In genomic region chr2:121452990-121453389, GRCm38 (mm10) we compare ENCODE assay signal across 8 mouse cellular contexts. TPM values are rescaled to one million over a fixed set of nuclear protein-coding genes. Genes with fewer than 3 reads are reported as not detected.
DNase-seq lines count a peak whose midpoint lies in the region; ATAC-seq and TF ChIP-seq lines count a peak whose summit lies in the region.

Gene Hypk (plus strand): TSS chr2:121453290.

- no peaks in the 10 kb centered on the region for H3K27me3 ChIP-seq in MEL (ENCODE audit: control insufficient read depth in 1 of 2, insufficient read depth in 2 of 2, low read length in 2 of 2)
- H3K27me3 ChIP-seq in forebrain, embryonic 13.5 days: no peaks in the 10 kb centered on the region
- no peaks in the 10 kb centered on the region for H3K27me3 ChIP-seq in hindbrain, embryonic 11.5 days (ENCODE audit: control insufficient read depth, insufficient read depth, low read length)
- no peaks in the 10 kb centered on the region for H3K27me3 ChIP-seq in liver, embryonic 14.5 days (ENCODE audit: control insufficient read depth, insufficient read depth, low read length)

- no peak within 1 kb of the TSS for H3K27ac ChIP-seq in MEL (ENCODE audit: control insufficient read depth, low read depth, low read length)
- no peak within 1 kb of the TSS for H3K27ac ChIP-seq in forebrain, embryonic 13.5 days
- H3K27ac ChIP-seq in hindbrain, embryonic 11.5 days (ENCODE audit: low read depth, low read length): no peak within 1 kb of the TSS
- no peak within 1 kb of the TSS for H3K27ac ChIP-seq in liver, embryonic 14.5 days

- no peak for TF ChIP-seq POLR2A in MEL (IDR thresholded peaks at IDR 0.05; ENCODE audit: control insufficient read depth in 1 of 2, insufficient read depth in 1 of 2, low read depth in 1 of 2, low read length in 2 of 2, poor library complexity in 1 of 2)

- no peak within 1 kb of the TSS for H3K4me3 ChIP-seq in MEL (ENCODE audit: control insufficient read depth in 1 of 2, insufficient read depth in 1 of 2, low read depth in 2 of 2, low read length in 2 of 2)
- H3K4me3 ChIP-seq in forebrain, embryonic 13.5 days: no peak within 1 kb of the TSS
- no peak within 1 kb of the TSS for H3K4me3 ChIP-seq in hindbrain, embryonic 11.5 days (ENCODE audit: low read depth, low read length)
- no peak within 1 kb of the TSS for H3K4me3 ChIP-seq in liver, embryonic 14.5 days (ENCODE audit: insufficient read depth in 1 of 2, low read depth in 2 of 2, low read length in 2 of 2)

- 79% methylated on average over 4 of the region's 4 CpGs for WGBS in forebrain, embryonic 13.5 days
- WGBS in hindbrain, embryonic 11.5 days: 87% methylated on average over 4 of the region's 4 CpGs
- WGBS in liver, embryonic 14.5 days (ENCODE audit: insufficient replicate concordance): 64% methylated on average over 4 of the region's 4 CpGs

- peaks cover 0 to 17% of the 10 kb centered on the region in 2 experiments; a peak in 2 of 4 replicates for H3K36me3 ChIP-seq in MEL (ENCODE audit: control insufficient read depth in 1 of 2, insufficient read depth in 2 of 2, low read length in 2 of 2)
- peaks cover 21% of the 10 kb centered on the region for H3K36me3 ChIP-seq in forebrain, embryonic 13.5 days (ENCODE audit: poor library complexity, severe bottlenecking)
- H3K36me3 ChIP-seq in hindbrain, embryonic 11.5 days (ENCODE audit: control insufficient read depth, insufficient read depth, low read length): no peaks in the 10 kb centered on the region; the same call in 1 of the 2 replicates
- H3K36me3 ChIP-seq in liver, embryonic 14.5 days (replicated peaks; ENCODE audit: control insufficient read depth, insufficient read depth, low read depth): peaks cover 15% of the 10 kb centered on the region

- TF ChIP-seq EP300 in MEL (IDR thresholded peaks at IDR 0.05; ENCODE audit: low read depth in 1 of 2, low read length in 2 of 2): no peak
- no peak for TF ChIP-seq EP300 in liver, embryonic 14.5 days (IDR thresholded peaks at IDR 0.05; ENCODE audit: low read depth)

- no peak for DNase-seq in MEL (ENCODE audit: low read depth, low spot score)
- no peak for DNase-seq in hindbrain, embryonic 11.5 days (ENCODE audit: low spot score)
- DNase-seq in liver, embryonic 14.5 days (ENCODE audit: low read depth in 3 of 3, low spot score in 3 of 3): no peak
- DNase-seq in thymus, postnatal 10 days (ENCODE audit: low spot score in 2 of 2): no peak
- DNase-seq in ovary, postnatal 36 days (ENCODE audit: low spot score): no peak
- DNase-seq in retina, embryonic 14.5 days (ENCODE audit: low spot score): no peak

- peaks cover 26% of the 10 kb centered on the region for H3K79me2 ChIP-seq in MEL (ENCODE audit: control insufficient read depth, insufficient read depth, low read length, poor library complexity)

- H3K9ac ChIP-seq in MEL (ENCODE audit: control insufficient read depth, low read depth, low read length, poor library complexity, severe bottlenecking): no peak within 1 kb of the TSS
- no peak within 1 kb of the TSS for H3K9ac ChIP-seq in forebrain, embryonic 13.5 days
- no peak within 1 kb of the TSS for H3K9ac ChIP-seq in hindbrain, embryonic 11.5 days (ENCODE audit: low read depth, low read length)
- H3K9ac ChIP-seq in liver, embryonic 14.5 days (replicated peaks): no peak within 1 kb of the TSS

- no peak for ATAC-seq in CD4-positive, CD25-positive, alpha-beta regulatory T cell, adult 4 months
- ATAC-seq in forebrain, embryonic 13.5 days: no peak
- ATAC-seq in hindbrain, embryonic 11.5 days (ENCODE audit: low FRiP score): no peak
- no peak for ATAC-seq in liver, embryonic 14.5 days (ENCODE audit: insufficient read depth)

- no peaks in the 10 kb centered on the region for H3K9me3 ChIP-seq in MEL (replicated peaks; ENCODE audit: insufficient read depth, low read length)
- H3K9me3 ChIP-seq in forebrain, embryonic 13.5 days (replicated peaks): no peaks in the 10 kb centered on the region
- no peaks in the 10 kb centered on the region for H3K9me3 ChIP-seq in hindbrain, embryonic 11.5 days (ENCODE audit: control insufficient read depth, low read length)
- no peaks in the 10 kb centered on the region for H3K9me3 ChIP-seq in liver, embryonic 14.5 days (ENCODE audit: control insufficient read depth, low read length)

- TF ChIP-seq CTCF in MEL (IDR thresholded peaks at IDR 0.05 in 2 of 3, conservative IDR thresholded peaks at IDR 0.05 in 1 of 3; ENCODE audit: control insufficient read depth in 1 of 3, insufficient read depth in 1 of 3, low read depth in 2 of 3, low read length in 3 of 3, poor library complexity in 1 of 3, severe bottlenecking in 1 of 3): no peak
- TF ChIP-seq CTCF in liver, embryonic 14.5 days (IDR thresholded peaks at IDR 0.05; ENCODE audit: low read depth): no peak

- H3K4me2 ChIP-seq in forebrain, embryonic 13.5 days: no peak within 1 kb of the TSS
- H3K4me2 ChIP-seq in hindbrain, embryonic 11.5 days (replicated peaks; ENCODE audit: low read depth, low read length): no peak within 1 kb of the TSS
- H3K4me2 ChIP-seq in liver, embryonic 14.5 days (ENCODE audit: low read depth): no peak within 1 kb of the TSS

- TF ChIP-seq RAD21 in MEL (IDR thresholded peaks at IDR 0.05; ENCODE audit: low read depth, low read length): no peak

- H3K4me1 ChIP-seq in MEL (ENCODE audit: control insufficient read depth in 1 of 2, insufficient read depth in 2 of 2, low read length in 2 of 2): peaks cover 6 to 12% of the 10 kb centered on the region in 2 experiments
- peaks cover 40% of the 10 kb centered on the region for H3K4me1 ChIP-seq in forebrain, embryonic 13.5 days
- 0 out of 2 replicates have a peak, but pooled peaks cover 2% of the 10 kb centered on the region for H3K4me1 ChIP-seq in hindbrain, embryonic 11.5 days (replicated peaks; ENCODE audit: control insufficient read depth, insufficient read depth, low read length)
- peaks cover 15 to 23% of the 10 kb centered on the region in 2 experiments for H3K4me1 ChIP-seq in liver, embryonic 14.5 days (replicated peaks; ENCODE audit: control insufficient read depth in 2 of 2, insufficient read depth in 2 of 2, low read length in 1 of 2)

TF ChIP-seq in MEL, 35 proteins besides CTCF, POLR2A, EP300 and RAD21:
- TF ChIP-seq CHD1 (IDR thresholded peaks at IDR 0.05; ENCODE audit: low read depth, low read length) (no peak), TCF12 (IDR thresholded peaks at IDR 0.05; ENCODE audit: low read depth, low read length) (no peak)

RNA-seq across cellular contexts. Expression of gene Hypk, which starts in this region (rescaled TPM):
- 100 to 1,000 TPM; 114 to 126 TPM for polyA plus RNA-seq in CD4-positive, CD25-positive, alpha-beta regulatory T cell, adult 4 months (2017; shearing (Covaris generic))
- 8.5 and 17.6 TPM in 2 replicates for total RNA-seq in MEL (2012; rRNA removed)
- polyA plus RNA-seq in MEL (2012; ENCODE audit: insufficient read depth in 1 of 2, insufficient read length in 2 of 2, low read depth in 1 of 2, low replicate concordance in 2 of 2, missing spikeins in 1 of 2): 10 to 100 TPM in 1 of 2 experiments, not detected in 1; 79.7 TPM
- 115 and 122 TPM in 2 replicates for polyA plus RNA-seq in forebrain, embryonic 13.5 days (2015; fragmentation: Nextera tagmentation; extraction: Ambion mirVana)
- polyA plus RNA-seq in hindbrain, embryonic 11.5 days (2014; fragmentation: Nextera tagmentation; extraction: Ambion mirVana): 114 and 116 TPM in 2 replicates
- polyA plus RNA-seq in liver, embryonic 14.5 days (2012; rRNA removed): 22.4 and 26.8 TPM in 2 replicates
- 72.9 and 79.2 TPM in 2 replicates for polyA plus RNA-seq in liver, embryonic 14.5 days (2014; fragmentation: Nextera tagmentation; extraction: Ambion mirVana)
